Mouse (Mus musculus) liver, embryonic 18 days (tissue): ENCODE measurements around the gene Uchl3. TPM values are rescaled to one million over a fixed set of nuclear protein-coding genes. Genes with fewer than 3 reads are reported as not detected.

Experiments used
- polyA plus RNA-seq: library from polyadenylated mRNA; depleted of rRNA; stranded (reverse); fragments of >200 nt; gene quantifications from 2 replicates; pipeline ENCODE4 v1.2.3, GENCODE M21; 2012; rRNA removed

Uchl3 gene
- 19.8 and 22.2 TPM in 2 replicates for polyA plus RNA-seq

GRCm38 (mm10) chr14:101653581-101654525 is at the start of gene Uchl3:
Gene Uchl3, plus strand, starts transcription at chr14:101653967.

GRCm38 (mm10) chr14:101608519-101609368 is 45.0 kb upstream of the Uchl3 start, which contains the start of gene Tbc1d4:
Gene Tbc1d4, minus strand, starts transcription at chr14:101609191.

DNA sequence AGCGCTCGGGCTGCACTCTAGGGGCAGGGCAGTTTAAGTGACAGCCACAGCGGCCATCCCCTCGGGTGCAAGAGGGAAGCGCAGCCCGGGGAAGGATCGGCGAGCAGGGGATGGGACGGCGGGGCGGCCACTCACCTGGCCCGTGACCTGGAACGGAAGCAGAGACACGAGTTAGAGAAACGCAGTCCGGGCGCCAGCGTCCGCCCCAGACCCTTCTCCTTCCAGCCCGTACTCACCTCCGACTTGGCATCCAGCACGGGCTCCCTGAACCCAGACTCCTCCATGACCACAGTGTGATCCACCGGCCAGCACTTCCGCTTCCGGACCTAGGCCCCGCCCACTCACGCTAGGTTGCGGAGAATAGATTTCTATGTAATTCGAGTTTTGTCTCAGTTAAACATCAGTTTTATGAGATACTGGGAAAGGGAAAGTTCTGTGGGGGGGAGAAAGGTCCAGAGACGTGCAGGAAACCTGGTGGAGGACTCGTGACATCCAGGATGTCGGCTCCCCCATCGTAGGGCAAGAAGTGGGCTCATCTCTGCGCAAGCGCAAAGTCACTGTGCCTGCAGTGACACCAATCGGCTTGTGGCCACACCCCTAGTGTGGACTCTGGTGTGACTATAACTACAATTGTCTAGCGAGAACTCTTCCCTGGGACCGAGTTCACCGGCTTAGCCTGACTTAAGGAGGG is 13.5 kb upstream of the Uchl3 start, which contains the start of gene Commd6:
Commd6 (minus strand) TSS at position 534 of the 691 bp plus-strand sequence.

DNA sequence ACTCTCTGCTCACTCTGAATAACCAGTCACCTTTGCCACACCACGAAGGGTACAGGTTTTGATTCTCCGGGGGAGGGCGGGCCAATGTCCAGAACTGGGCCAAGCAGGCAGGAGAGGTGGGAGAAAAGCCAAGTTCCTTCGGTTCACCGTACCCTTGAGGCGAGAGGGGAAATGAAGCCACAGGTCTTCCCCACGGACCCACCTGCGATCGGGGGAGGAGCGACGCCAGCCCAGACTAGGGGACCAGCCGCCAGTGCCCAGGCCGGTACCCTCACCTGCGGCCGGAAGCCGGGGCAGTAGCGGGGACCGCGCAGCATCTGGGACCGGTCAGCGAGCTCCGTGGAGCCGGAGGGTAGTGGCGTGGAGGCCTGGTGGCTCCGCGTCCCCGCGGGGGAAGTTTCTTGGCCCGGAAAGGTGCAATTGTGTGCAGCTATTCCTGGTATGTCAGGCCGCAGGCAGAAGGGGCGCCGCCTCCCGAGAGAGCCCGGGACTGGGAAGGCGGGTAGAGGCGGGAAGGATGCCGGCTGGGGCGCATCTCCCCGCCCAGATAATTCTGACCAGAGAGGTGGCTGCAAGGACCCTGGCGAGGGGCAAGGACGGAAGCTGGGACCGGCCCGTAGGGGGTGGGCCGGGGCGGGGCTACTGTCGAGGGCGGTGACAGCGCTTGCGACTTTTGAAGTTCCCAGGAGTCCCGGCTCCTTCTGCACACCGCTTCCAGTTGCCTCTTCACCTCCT is 75.6 kb downstream of the Uchl3 start, which contains the start of the genes Gm9922 and Lmo7:
Gm9922 (minus strand) TSS at position 578 of the 735 bp plus-strand sequence.
Lmo7 (plus strand) TSS at position 721 of the 735 bp plus-strand sequence.

Other genes starting within 250 kb of the Uchl3 start
- 1.2 and 1.3 TPM in 2 replicates for gene Tbc1d4, start 44.8 kb upstream of the Uchl3 start, polyA plus RNA-seq
- gene Commd6, start 13.3 kb upstream of the Uchl3 start, polyA plus RNA-seq = 26.8 and 27.3 TPM in 2 replicates
- 0.16 TPM in 1 of 2 replicates, not detected in the other for gene Gm9922, start 75.8 kb downstream of the Uchl3 start, polyA plus RNA-seq
- gene Lmo7, start 76.0 kb downstream of the Uchl3 start, polyA plus RNA-seq = 5.2 and 5.3 TPM in 2 replicates